Mouse (Mus musculus): ENCODE results near the gene Col25a1.

Gene Col25a1

GRCm38 (mm10) chr3:130313246-130313645 is 181.9 kb downstream of the Col25a1 start:
- DNase-seq (ENCODE audit: low spot score in 2 of 2), result no peak

GRCm38 (mm10) chr3:130327039-130328015 is 196.0 kb downstream of the Col25a1 start:
- DNase-seq (ENCODE audit: low spot score in 2 of 2), result no peak

GRCm38 (mm10) chr3:130328909-130329308 is 197.6 kb downstream of the Col25a1 start:
- no peak for DNase-seq (ENCODE audit: low spot score in 2 of 2)

- no peak for DNase-seq (ENCODE audit: low spot score in 2 of 2)
Measured at GRCm38 (mm10) chr3:130329833-130330555, 198.7 kb downstream of the Col25a1 start.

GRCm38 (mm10) chr3:130330556-130330950 is 199.3 kb downstream of the Col25a1 start:
- no peak for DNase-seq (ENCODE audit: low spot score in 2 of 2)

- DNase-seq (ENCODE audit: low spot score in 2 of 2), result no peak
Measured at GRCm38 (mm10) chr3:130332347-130332913, 201.1 kb downstream of the Col25a1 start.

GRCm38 (mm10) chr3:130337857-130338256 is 206.6 kb downstream of the Col25a1 start:
- DNase-seq (ENCODE audit: low spot score in 2 of 2), result no peak

GRCm38 (mm10) chr3:130338371-130338770 is 207.1 kb downstream of the Col25a1 start:
- no peak for DNase-seq (ENCODE audit: low spot score in 2 of 2)

- DNase-seq (ENCODE audit: low spot score in 2 of 2), result no peak
Measured at GRCm38 (mm10) chr3:130350161-130350560, 218.9 kb downstream of the Col25a1 start.

- no peak for DNase-seq (ENCODE audit: low spot score in 2 of 2)
Measured at GRCm38 (mm10) chr3:130354399-130355039, 223.2 kb downstream of the Col25a1 start.

- no peak for DNase-seq (ENCODE audit: low spot score in 2 of 2)
Measured at GRCm38 (mm10) chr3:130356575-130357173, 225.4 kb downstream of the Col25a1 start.

GRCm38 (mm10) chr3:130360813-130361212 is 229.5 kb downstream of the Col25a1 start:
- DNase-seq (ENCODE audit: low spot score in 2 of 2), result no peak

GRCm38 (mm10) chr3:130361922-130362321 is 230.6 kb downstream of the Col25a1 start:
- DNase-seq (ENCODE audit: low spot score in 2 of 2), result no peak

GRCm38 (mm10) chr3:130362797-130363367 is 231.6 kb downstream of the Col25a1 start:
- no peak for DNase-seq (ENCODE audit: low spot score in 2 of 2)

GRCm38 (mm10) chr3:130366917-130367610 is 235.8 kb downstream of the Col25a1 start:
- DNase-seq (ENCODE audit: low spot score in 2 of 2), result no peak

GRCm38 (mm10) chr3:130368352-130368751 is 237.1 kb downstream of the Col25a1 start:
- DNase-seq (ENCODE audit: low spot score in 2 of 2), result no peak

GRCm38 (mm10) chr3:130369113-130369512 is 237.8 kb downstream of the Col25a1 start:
- DNase-seq (ENCODE audit: low spot score in 2 of 2), result no peak

- no peak for DNase-seq (ENCODE audit: low spot score in 2 of 2)
Measured at GRCm38 (mm10) chr3:130370167-130370566, 238.9 kb downstream of the Col25a1 start.

GRCm38 (mm10) chr3:130373145-130373544 is 241.8 kb downstream of the Col25a1 start:
- DNase-seq (ENCODE audit: low spot score in 2 of 2), result no peak

- DNase-seq (ENCODE audit: low spot score in 2 of 2), result no peak
Measured at GRCm38 (mm10) chr3:130374620-130375341, 243.5 kb downstream of the Col25a1 start.

All from natural killer cell, adult 2 months (primary cell).